Mouse (Mus musculus): ENCODE measurements around the gene Fbxw5. TPM values are rescaled to one million over a fixed set of nuclear protein-coding genes. Genes with fewer than 3 reads are reported as not detected.

The Fbxw5 gene
- polyA plus RNA-seq, 1 experiment: 35.8 TPM

- Histone ChIP-seq H3ac (ENCODE audit: control insufficient read depth, insufficient read length, low read depth) (no peak overlapping the region), H3K27me3 (ENCODE audit: control insufficient read depth, insufficient read depth, insufficient read length) (no peaks in the 10 kb centered on the region), H3K79me3 (ENCODE audit: low read depth) (no peaks in the 10 kb centered on the region), H3K36me3 (ENCODE audit: control insufficient read depth, insufficient read depth) (no peaks in the 10 kb centered on the region), H3K4me3 (ENCODE audit: insufficient read depth, poor library complexity, severe bottlenecking) (no peak overlapping the region), H3K79me2 (ENCODE audit: control insufficient read depth, insufficient read depth) (no peaks in the 10 kb centered on the region)
- peak; percentile 20 for TF ChIP-seq CTCF (IDR thresholded peaks at IDR 0.05; ENCODE audit: control insufficient read depth, insufficient read depth, insufficient read length)
- no peak for TF ChIP-seq MAX (IDR thresholded peaks at IDR 0.05)
Observed at GRCm38 (mm10) chr2:25509912-25510311, 9.4 kb downstream of the Fbxw5 start.

GRCm38 (mm10) chr2:25526510-25527302, 26.2 kb downstream of the Fbxw5 start:
- H3ac ChIP-seq (ENCODE audit: control insufficient read depth, insufficient read length, low read depth): no peak overlapping the region
- H3K79me2 ChIP-seq (ENCODE audit: control insufficient read depth, insufficient read depth): peaks cover 11% of the 10 kb centered on the region
- peaks cover 97% of the 10 kb centered on the region for H3K36me3 ChIP-seq (ENCODE audit: control insufficient read depth, insufficient read depth)
- H3K79me3 ChIP-seq (ENCODE audit: low read depth): peaks cover 7% of the 10 kb centered on the region
- TF ChIP-seq MYOD1 (IDR thresholded peaks at IDR 0.05; ENCODE audit: control insufficient read depth, insufficient read length, low read depth): no peak
- TF ChIP-seq CEBPB (IDR thresholded peaks at IDR 0.05; ENCODE audit: low read depth): no peak
- no peak for TF ChIP-seq USF1 (IDR thresholded peaks at IDR 0.05; ENCODE audit: low read depth)
- no peak for TF ChIP-seq MAX (IDR thresholded peaks at IDR 0.05)
- TF ChIP-seq CTCF (IDR thresholded peaks at IDR 0.05; ENCODE audit: control insufficient read depth, insufficient read depth, insufficient read length): no peak
- TF ChIP-seq MYOG (IDR thresholded peaks at IDR 0.05; ENCODE audit: control insufficient read depth, extremely low read depth, insufficient read length): no peak
- no peak for TF ChIP-seq FOSL1 (IDR thresholded peaks at IDR 0.05; ENCODE audit: insufficient read depth, low read length, poor library complexity, severe bottlenecking)
- H3K4me3 ChIP-seq (ENCODE audit: insufficient read depth, poor library complexity, severe bottlenecking): no peak overlapping the region
- no peaks in the 10 kb centered on the region for H3K27me3 ChIP-seq (ENCODE audit: control insufficient read depth, insufficient read depth, insufficient read length)

GRCm38 (mm10) chr2:25533707-25534106, 33.2 kb downstream of the Fbxw5 start:
- no peak overlapping the region for H3K4me3 ChIP-seq (ENCODE audit: insufficient read depth, poor library complexity, severe bottlenecking)
- H3K79me3 ChIP-seq (ENCODE audit: low read depth): peaks cover 34% of the 10 kb centered on the region
- peaks cover 89% of the 10 kb centered on the region for H3K36me3 ChIP-seq (ENCODE audit: control insufficient read depth, insufficient read depth)
- H3ac ChIP-seq (ENCODE audit: control insufficient read depth, insufficient read length, low read depth): no peak overlapping the region
- TF ChIP-seq CTCF (IDR thresholded peaks at IDR 0.05; ENCODE audit: control insufficient read depth, insufficient read depth, insufficient read length): no peak
- TF ChIP-seq MYOG (IDR thresholded peaks at IDR 0.05; ENCODE audit: control insufficient read depth, extremely low read depth, insufficient read length): no peak
- no peak for TF ChIP-seq MAX (IDR thresholded peaks at IDR 0.05)
- H3K79me2 ChIP-seq (ENCODE audit: control insufficient read depth, insufficient read depth): peaks cover 62% of the 10 kb centered on the region
- H3K27me3 ChIP-seq (ENCODE audit: control insufficient read depth, insufficient read depth, insufficient read length): no peaks in the 10 kb centered on the region

- Histone ChIP-seq H3K27me3 (ENCODE audit: control insufficient read depth, insufficient read depth, insufficient read length) (no peaks in the 10 kb centered on the region), H3K4me3 (ENCODE audit: insufficient read depth, poor library complexity, severe bottlenecking) (no peak overlapping the region), H3K36me3 (ENCODE audit: control insufficient read depth, insufficient read depth) (peaks cover 89% of the 10 kb centered on the region), H3K79me2 (ENCODE audit: control insufficient read depth, insufficient read depth) (peaks cover 68% of the 10 kb centered on the region), H3ac (ENCODE audit: control insufficient read depth, insufficient read length, low read depth) (no peak overlapping the region), H3K79me3 (ENCODE audit: low read depth) (peaks cover 40% of the 10 kb centered on the region)
- TF ChIP-seq MYOG (IDR thresholded peaks at IDR 0.05; ENCODE audit: control insufficient read depth, extremely low read depth, insufficient read length): no peak
- peak; percentile 88 for TF ChIP-seq MAX (IDR thresholded peaks at IDR 0.05)
- no peak for TF ChIP-seq CEBPB (IDR thresholded peaks at IDR 0.05; ENCODE audit: low read depth)
- no peak for TF ChIP-seq CTCF (IDR thresholded peaks at IDR 0.05; ENCODE audit: control insufficient read depth, insufficient read depth, insufficient read length)
- no peak for TF ChIP-seq FOSL1 (IDR thresholded peaks at IDR 0.05; ENCODE audit: insufficient read depth, low read length, poor library complexity, severe bottlenecking)
- TF ChIP-seq USF1 (IDR thresholded peaks at IDR 0.05; ENCODE audit: low read depth): peak; percentile 93
- TF ChIP-seq MYOD1 (IDR thresholded peaks at IDR 0.05; ENCODE audit: control insufficient read depth, insufficient read length, low read depth): no peak
Observed at GRCm38 (mm10) chr2:25534178-25534865, 33.8 kb downstream of the Fbxw5 start.

- peaks cover 88% of the 10 kb centered on the region for H3K36me3 ChIP-seq (ENCODE audit: control insufficient read depth, insufficient read depth)
Observed at GRCm38 (mm10) chr2:25534866-25535182, 34.3 kb downstream of the Fbxw5 start.

More at GRCm38 (mm10) chr2:25534866-25535182, 34.3 kb downstream of the Fbxw5 start:
- Histone ChIP-seq H3K4me3 (ENCODE audit: insufficient read depth, poor library complexity, severe bottlenecking) (no peak overlapping the region), H3K79me2 (ENCODE audit: control insufficient read depth, insufficient read depth) (peaks cover 73% of the 10 kb centered on the region), H3K27me3 (ENCODE audit: control insufficient read depth, insufficient read depth, insufficient read length) (no peaks in the 10 kb centered on the region), H3K79me3 (ENCODE audit: low read depth) (peaks cover 45% of the 10 kb centered on the region), H3ac (ENCODE audit: control insufficient read depth, insufficient read length, low read depth) (no peak overlapping the region)
- TF ChIP-seq MYOD1 (IDR thresholded peaks at IDR 0.05; ENCODE audit: control insufficient read depth, insufficient read length, low read depth) (no peak), FOSL1 (IDR thresholded peaks at IDR 0.05; ENCODE audit: insufficient read depth, low read length, poor library complexity, severe bottlenecking) (no peak), CEBPB (IDR thresholded peaks at IDR 0.05; ENCODE audit: low read depth) (no peak), USF1 (IDR thresholded peaks at IDR 0.05; ENCODE audit: low read depth) (no peak), MYOG (IDR thresholded peaks at IDR 0.05; ENCODE audit: control insufficient read depth, extremely low read depth, insufficient read length) (no peak), CTCF (IDR thresholded peaks at IDR 0.05; ENCODE audit: control insufficient read depth, insufficient read depth, insufficient read length) (no peak), MAX (IDR thresholded peaks at IDR 0.05) (no peak)

Measured in C2C12 (cell line).